Mouse (Mus musculus): ENCODE measurements at regions not wholly inside any gene's neighbourhood (a gene's known extent, or its start where the extent isn't known, plus 50 kb on each side); places are given as distances from the start of the nearest gene placed in this dataset.

- WGBS: 70% methylated on average over 13 of the region's 13 CpGs
- Histone ChIP-seq H3K27ac (no peak overlapping the region), H3K36me3 (replicated peaks) (no peaks in the 10 kb centered on the region), H3K27me3 (peaks cover 34% of the 10 kb centered on the region), H3K4me2 (no peak overlapping the region), H3K4me1 (peaks cover 15% of the 10 kb centered on the region), H3K4me3 (replicated peaks) (no peak overlapping the region), H3K9me3 (no peaks in the 10 kb centered on the region), H3K9ac (no peak overlapping the region)
- no peak for ATAC-seq (ENCODE audit: low FRiP score)
Observed at GRCm38 (mm10) chr8:92240686-92241275, 116.6 kb upstream of the Irx5 start.

GRCm38 (mm10) chr8:92231326-92232225, 125.8 kb upstream of the Irx5 start:
- WGBS: 56% methylated on average over 23 of the region's 23 CpGs
- Histone ChIP-seq H3K9me3 (no peaks in the 10 kb centered on the region), H3K4me3 (replicated peaks) (no peak overlapping the region), H3K36me3 (replicated peaks) (no peaks in the 10 kb centered on the region), H3K9ac (no peak overlapping the region), H3K27me3 (peaks cover 26% of the 10 kb centered on the region; the same call in 1 of the 2 replicates), H3K27ac (no peak overlapping the region), H3K4me1 (peaks cover 5% of the 10 kb centered on the region; the same call in 1 of the 2 replicates), H3K4me2 (no peak overlapping the region)
- no peak for ATAC-seq (ENCODE audit: low FRiP score)

GRCm38 (mm10) chr8:92229526-92229925, 127.9 kb upstream of the Irx5 start:
- WGBS: 93% methylated on average over 2 of the region's 2 CpGs
- no peak overlapping the region for H3K27ac ChIP-seq
- H3K36me3 ChIP-seq (replicated peaks): no peaks in the 10 kb centered on the region
- H3K9me3 ChIP-seq: no peaks in the 10 kb centered on the region
- peaks cover 5% of the 10 kb centered on the region; the same call in 1 of the 2 replicates for H3K4me1 ChIP-seq
- H3K27me3 ChIP-seq: peaks cover 19% of the 10 kb centered on the region; the same call in 1 of the 2 replicates
- ATAC-seq (ENCODE audit: low FRiP score): no peak
- no peak overlapping the region for H3K4me2 ChIP-seq
- no peak overlapping the region for H3K9ac ChIP-seq
- no peak overlapping the region for H3K4me3 ChIP-seq (replicated peaks)

GRCm38 (mm10) chr8:92224929-92225328, 132.5 kb upstream of the Irx5 start:
- WGBS: 86% methylated on average over 3 of the region's 3 CpGs
- no peak overlapping the region for H3K4me3 ChIP-seq (replicated peaks)
- no peak overlapping the region for H3K9ac ChIP-seq
- no peaks in the 10 kb centered on the region for H3K36me3 ChIP-seq (replicated peaks)
- no peak overlapping the region for H3K4me2 ChIP-seq
- peaks cover 13% of the 10 kb centered on the region; the same call in 1 of the 2 replicates for H3K27me3 ChIP-seq
- no peaks in the 10 kb centered on the region for H3K9me3 ChIP-seq
- no peak overlapping the region for H3K27ac ChIP-seq
- no peak for ATAC-seq (ENCODE audit: low FRiP score)
- no peaks in the 10 kb centered on the region for H3K4me1 ChIP-seq

- Histone ChIP-seq H3K4me1 (no peaks in the 10 kb centered on the region), H3K9ac (no peak overlapping the region), H3K36me3 (replicated peaks) (no peaks in the 10 kb centered on the region), H3K9me3 (no peaks in the 10 kb centered on the region), H3K4me2 (no peak overlapping the region), H3K4me3 (replicated peaks) (no peak overlapping the region), H3K27ac (no peak overlapping the region), H3K27me3 (peaks cover 9% of the 10 kb centered on the region; the same call in 1 of the 2 replicates)
- 58% methylated on average over 3 of the region's 3 CpGs for WGBS
- no peak for ATAC-seq (ENCODE audit: low FRiP score)
Observed at GRCm38 (mm10) chr8:92222992-92223391, 134.4 kb upstream of the Irx5 start.

GRCm38 (mm10) chr8:92219181-92219890, 138.1 kb upstream of the Irx5 start:
- H3K9ac ChIP-seq: no peak overlapping the region
- 40% methylated on average over 9 of the region's 9 CpGs for WGBS
- H3K9me3 ChIP-seq: no peaks in the 10 kb centered on the region
- peaks cover 40% of the 10 kb centered on the region for H3K27me3 ChIP-seq
- no peak overlapping the region for H3K27ac ChIP-seq
- peaks cover 6% of the 10 kb centered on the region; the same call in 1 of the 2 replicates for H3K4me1 ChIP-seq
- H3K4me3 ChIP-seq (replicated peaks): no peak overlapping the region
- no peak overlapping the region for H3K4me2 ChIP-seq
- no peaks in the 10 kb centered on the region for H3K36me3 ChIP-seq (replicated peaks)
- no peak for ATAC-seq (ENCODE audit: low FRiP score)

- Histone ChIP-seq H3K36me3 (replicated peaks) (no peaks in the 10 kb centered on the region), H3K4me2 (no peak overlapping the region), H3K27me3 (peaks cover 44% of the 10 kb centered on the region), H3K9ac (no peak overlapping the region), H3K4me1 (peaks cover 6% of the 10 kb centered on the region; the same call in 1 of the 2 replicates), H3K4me3 (replicated peaks) (no peak overlapping the region), H3K9me3 (no peaks in the 10 kb centered on the region), H3K27ac (no peak overlapping the region)
- WGBS: 68% methylated on average over 2 of the region's 2 CpGs
- ATAC-seq (ENCODE audit: low FRiP score): no peak
Observed at GRCm38 (mm10) chr8:92217521-92217920, 139.9 kb upstream of the Irx5 start.

GRCm38 (mm10) chr8:92216176-92216575, 141.2 kb upstream of the Irx5 start:
- no peak overlapping the region for H3K27ac ChIP-seq
- H3K9ac ChIP-seq: no peak overlapping the region
- no peak overlapping the region for H3K4me3 ChIP-seq (replicated peaks)
- H3K9me3 ChIP-seq: no peaks in the 10 kb centered on the region
- H3K36me3 ChIP-seq (replicated peaks): no peaks in the 10 kb centered on the region
- no peak overlapping the region for H3K4me2 ChIP-seq
- peaks cover 44% of the 10 kb centered on the region for H3K27me3 ChIP-seq
- under 1% methylated on average over 4 of the region's 5 CpGs for WGBS
- peaks cover 6% of the 10 kb centered on the region; the same call in 1 of the 2 replicates for H3K4me1 ChIP-seq
- ATAC-seq (ENCODE audit: low FRiP score): no peak

- 86% methylated on average over 14 of the region's 14 CpGs for WGBS
- H3K4me3 ChIP-seq (replicated peaks): no peak overlapping the region
- H3K27me3 ChIP-seq: peaks cover 38% of the 10 kb centered on the region
- no peak overlapping the region for H3K27ac ChIP-seq
- H3K4me1 ChIP-seq: peaks cover 6% of the 10 kb centered on the region; the same call in 1 of the 2 replicates
- H3K9me3 ChIP-seq: no peaks in the 10 kb centered on the region
- no peaks in the 10 kb centered on the region for H3K36me3 ChIP-seq (replicated peaks)
- H3K4me2 ChIP-seq: no peak overlapping the region
- ATAC-seq (ENCODE audit: low FRiP score): no peak
- no peak overlapping the region for H3K9ac ChIP-seq
Observed at GRCm38 (mm10) chr8:92212786-92213535, 144.5 kb upstream of the Irx5 start.

GRCm38 (mm10) chr8:92209081-92209480, 148.3 kb upstream of the Irx5 start:
- Histone ChIP-seq H3K4me1 (peaks cover 8% of the 10 kb centered on the region; the same call in 1 of the 2 replicates), H3K9ac (no peak overlapping the region), H3K36me3 (replicated peaks) (no peaks in the 10 kb centered on the region), H3K27me3 (peaks cover 14% of the 10 kb centered on the region), H3K9me3 (no peaks in the 10 kb centered on the region), H3K4me3 (replicated peaks) (no peak overlapping the region), H3K27ac (no peak overlapping the region), H3K4me2 (no peak overlapping the region)
- no peak for ATAC-seq (ENCODE audit: low FRiP score)
- WGBS: 79% methylated on average over 5 of the region's 5 CpGs

- WGBS: 95% methylated on average over 8 of the region's 8 CpGs
- no peak overlapping the region for H3K9ac ChIP-seq
- H3K36me3 ChIP-seq (replicated peaks): no peaks in the 10 kb centered on the region
- H3K27ac ChIP-seq: no peak overlapping the region
- no peaks in the 10 kb centered on the region for H3K4me1 ChIP-seq
- no peak for ATAC-seq (ENCODE audit: low FRiP score)
- H3K27me3 ChIP-seq: 0 out of 2 replicates have a peak, but pooled peaks cover 12% of the 10 kb centered on the region
- no peak overlapping the region for H3K4me2 ChIP-seq
- H3K4me3 ChIP-seq (replicated peaks): no peak overlapping the region
- H3K9me3 ChIP-seq: no peaks in the 10 kb centered on the region
Observed at GRCm38 (mm10) chr8:92195635-92196034, 161.8 kb upstream of the Irx5 start.
